Mouse (Mus musculus): ENCODE data around the gene Herc1.
"Not testable (repeated sequence)": the region's sequence is repeated elsewhere in the genome, so short reads cannot be mapped to it uniquely, and the experiment has no call there.

Gene Herc1

DNA sequence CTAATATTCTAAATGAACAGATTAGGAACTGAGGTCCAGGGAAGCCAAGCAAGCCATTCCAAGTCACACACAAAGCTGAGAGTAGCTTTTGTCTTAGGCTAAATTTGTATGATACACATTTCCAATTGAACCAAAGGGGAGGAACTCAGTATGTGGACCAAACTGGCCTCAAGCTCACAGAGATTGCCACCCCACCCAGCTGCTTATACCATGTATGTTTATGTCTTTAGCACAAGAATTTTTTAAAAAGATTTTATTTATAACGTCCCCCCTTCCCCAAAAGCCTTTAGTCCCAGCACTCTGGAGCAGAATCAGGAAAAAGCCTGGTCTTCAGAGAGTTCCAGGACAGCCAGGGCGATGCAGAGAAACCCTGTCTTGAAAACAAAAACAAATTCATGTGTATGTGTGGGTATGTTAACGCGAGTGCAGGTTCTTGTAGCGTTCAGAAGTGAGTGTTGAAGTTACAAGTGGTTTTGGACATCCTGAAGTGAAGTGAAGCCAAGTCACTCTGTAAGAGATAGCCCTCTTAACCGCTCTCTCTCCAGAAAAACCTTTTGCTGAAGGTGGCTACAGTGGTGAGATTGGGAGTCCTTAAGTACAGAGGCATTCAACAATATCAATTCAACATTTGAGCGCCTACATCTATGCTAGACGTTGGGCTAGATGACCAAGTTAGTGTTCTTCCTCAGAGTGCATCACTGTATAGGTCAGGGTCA lies 948 bp upstream of the Herc1 start:
- DNase-seq (ENCODE audit: low spot score in 2 of 2): no peak

DNA sequence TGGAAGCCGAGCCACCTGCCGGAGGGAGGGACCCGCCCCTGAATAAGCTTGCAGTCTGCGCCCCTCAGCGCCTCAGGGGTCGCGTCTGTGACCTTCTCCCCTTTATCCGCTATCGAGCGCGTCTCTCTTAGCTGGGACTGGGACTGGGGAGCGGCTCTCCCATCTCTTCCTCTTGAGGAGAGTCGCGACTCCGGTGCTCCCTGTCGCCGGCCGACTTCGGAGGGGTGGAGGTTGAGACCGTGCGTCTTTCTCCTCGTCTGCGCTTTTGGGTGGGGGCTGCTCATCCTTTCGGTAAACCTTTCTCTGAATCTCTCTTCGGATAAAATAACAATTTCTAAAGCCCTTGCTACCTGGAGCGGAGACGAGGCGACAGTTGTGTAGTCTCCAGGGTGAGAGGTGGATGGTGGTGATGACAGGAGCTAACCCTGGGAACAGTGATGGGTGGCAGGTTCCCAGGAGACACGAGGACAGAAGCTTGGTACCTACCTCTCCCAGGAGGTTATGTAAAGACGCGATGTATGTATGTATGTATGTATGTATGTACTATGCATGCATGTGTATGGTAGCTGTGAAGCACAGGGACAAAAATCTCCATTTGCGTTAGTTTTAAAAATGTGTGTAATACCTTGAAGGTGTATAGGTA lies 659 bp downstream of the Herc1 start:
- DNase-seq (ENCODE audit: low spot score in 2 of 2): peak in 1 of 2 experiments; percentile 16

DNA sequence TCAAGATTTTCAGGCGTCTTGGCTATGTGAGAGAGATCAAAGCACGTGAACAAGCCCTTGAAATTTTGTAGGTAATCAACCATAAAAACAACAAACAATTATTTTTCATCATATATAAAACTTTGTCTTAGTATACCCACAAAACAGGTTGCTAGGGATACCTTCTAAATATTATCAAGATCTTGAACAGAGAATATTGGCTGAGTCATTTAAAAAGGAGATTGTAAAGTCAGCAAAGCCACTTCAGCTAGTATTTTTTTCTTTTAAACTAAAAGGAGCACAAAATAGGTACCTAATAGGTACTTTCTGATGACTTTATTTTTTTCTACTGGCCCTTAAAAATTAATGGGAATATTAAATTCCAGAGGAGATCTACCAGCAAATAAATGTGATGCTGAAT lies 2.5 kb downstream of the Herc1 start:
- DNase-seq (ENCODE audit: low spot score in 2 of 2): no peak

DNA sequence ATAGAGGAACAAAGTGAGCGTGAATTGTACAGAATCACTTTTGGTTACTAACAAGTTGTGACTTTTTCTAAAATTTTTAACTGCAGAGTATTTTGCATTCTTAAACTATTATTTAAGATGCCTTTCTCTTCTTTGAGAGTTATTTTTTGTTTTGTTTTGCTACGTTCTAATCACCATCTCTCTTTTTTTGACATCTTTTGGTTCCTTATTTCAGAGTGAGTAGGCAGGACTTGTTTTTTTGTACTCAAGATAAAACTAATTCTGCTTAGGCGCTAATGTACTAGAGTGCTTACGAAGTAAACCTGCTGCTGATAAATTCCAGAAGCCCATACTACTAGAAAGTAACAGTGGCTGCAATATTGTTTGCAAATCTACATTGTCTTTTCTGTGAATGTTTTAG lies 8.9 kb downstream of the Herc1 start:
- no peak for DNase-seq (ENCODE audit: low spot score in 2 of 2)

DNA sequence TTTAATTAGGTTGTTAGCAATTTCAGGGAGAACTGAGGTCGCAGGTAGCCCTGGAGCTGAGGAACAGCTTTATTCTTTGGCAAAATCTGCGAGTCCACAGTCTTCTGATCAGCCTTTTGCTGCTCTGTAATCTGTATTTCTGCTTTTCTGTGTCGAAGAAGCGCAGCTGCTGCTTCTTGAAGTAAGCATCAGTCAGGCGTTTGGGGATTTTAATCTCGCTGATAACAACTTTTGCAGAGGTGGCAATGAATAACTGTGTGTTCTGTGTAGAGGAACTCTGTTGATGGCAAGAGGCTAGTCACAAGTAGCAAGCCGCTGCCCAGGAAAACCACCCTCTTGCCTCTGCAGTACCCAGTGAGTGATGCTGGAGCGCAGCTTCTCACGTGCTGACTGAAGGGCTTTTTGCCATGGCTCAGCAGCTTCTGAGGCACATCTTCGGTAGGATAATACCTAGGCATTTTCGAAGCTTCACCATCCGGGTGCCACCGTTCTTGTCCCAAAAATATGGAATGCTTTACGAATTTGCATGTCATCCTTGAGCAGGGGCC lies 10.0 kb downstream of the Herc1 start:
- no peak for DNase-seq (ENCODE audit: low spot score in 2 of 2)

DNA sequence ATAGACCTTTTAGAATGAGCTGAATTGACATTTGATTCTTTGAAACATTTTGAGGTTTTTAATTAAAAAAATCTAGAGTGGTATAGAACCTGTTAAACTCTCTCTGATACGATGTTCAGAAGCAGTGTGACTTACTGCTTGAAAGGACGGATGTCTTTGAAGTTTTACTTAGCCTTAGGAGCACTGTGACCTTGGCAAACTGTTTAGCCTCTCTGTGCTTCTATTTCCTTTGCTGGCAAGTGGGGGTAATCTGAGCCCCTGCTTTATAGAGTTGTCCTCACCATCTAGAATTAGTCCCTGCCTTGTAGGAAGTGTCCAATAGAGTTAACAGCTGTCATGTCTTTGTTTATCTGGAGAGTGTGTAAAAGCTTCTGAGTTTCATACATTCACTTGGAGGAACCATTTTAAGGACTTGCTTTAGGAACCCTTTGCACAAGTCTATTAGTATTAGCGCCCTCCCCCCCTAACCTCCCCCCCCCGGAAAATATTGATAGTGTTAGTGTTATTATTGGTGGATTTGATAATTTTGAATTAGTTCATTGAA lies 18.7 kb downstream of the Herc1 start:
- no peak for DNase-seq (ENCODE audit: low spot score in 2 of 2)

DNA sequence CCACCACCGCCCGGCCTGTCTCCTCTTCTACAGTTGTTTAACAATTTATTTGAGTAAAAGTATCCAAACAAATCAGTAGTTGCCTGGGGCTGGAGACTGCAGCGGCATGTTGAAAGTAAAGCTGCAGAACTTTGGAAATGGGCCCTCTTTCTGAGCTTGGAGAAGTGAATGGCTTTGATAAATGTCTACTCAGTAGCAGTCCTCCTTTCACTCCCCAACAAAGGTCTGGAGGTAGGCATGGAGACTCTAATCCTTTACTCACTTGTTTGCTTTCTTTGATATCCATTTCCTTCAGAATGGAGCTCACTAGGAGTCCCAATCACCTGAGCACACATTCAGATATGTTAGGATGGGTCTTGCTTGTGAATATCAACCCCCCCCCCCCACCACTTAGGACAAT lies 20.1 kb downstream of the Herc1 start:
- no peak for DNase-seq (ENCODE audit: low spot score in 2 of 2)

DNA sequence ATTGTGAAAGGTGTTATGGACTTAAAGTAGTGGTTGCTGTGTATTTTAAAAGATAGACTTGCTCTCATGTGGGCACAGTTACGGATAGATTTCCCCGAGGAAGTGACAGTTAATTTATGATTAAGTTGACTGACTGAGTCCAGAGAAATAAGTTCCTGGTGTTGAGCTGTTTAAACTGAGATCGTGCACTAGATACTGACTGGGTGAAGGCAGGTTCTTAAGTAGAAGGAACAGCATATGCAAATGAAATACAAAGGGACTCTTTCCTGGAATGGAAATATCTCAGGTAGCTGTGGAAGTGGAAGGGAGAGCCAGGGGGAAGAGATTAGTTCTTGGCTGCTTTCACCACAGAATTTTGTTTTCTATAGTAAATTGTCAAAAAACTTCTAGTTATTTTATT lies 20.6 kb downstream of the Herc1 start:
- DNase-seq (ENCODE audit: low spot score in 2 of 2): no peak

DNA sequence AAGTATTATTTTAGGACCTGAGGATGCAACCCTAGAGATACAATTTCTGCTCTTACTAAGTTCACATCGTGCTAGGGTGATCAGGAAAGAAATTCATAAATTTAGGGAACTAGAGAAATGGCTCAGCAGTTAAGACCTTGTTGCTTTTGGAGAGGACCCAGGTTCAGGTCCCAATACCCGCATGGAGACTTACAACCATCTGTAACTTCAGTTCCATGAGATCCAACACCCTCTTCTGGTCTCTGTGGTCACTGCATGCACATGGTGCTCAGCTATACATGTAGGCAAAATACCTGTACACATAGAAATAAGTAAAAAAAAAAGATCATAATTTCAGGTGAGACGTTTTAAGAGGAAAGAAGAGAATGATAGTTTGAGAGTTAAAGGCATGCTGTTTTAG lies 23.2 kb downstream of the Herc1 start:
- no peak for DNase-seq (ENCODE audit: low spot score in 2 of 2)

DNA sequence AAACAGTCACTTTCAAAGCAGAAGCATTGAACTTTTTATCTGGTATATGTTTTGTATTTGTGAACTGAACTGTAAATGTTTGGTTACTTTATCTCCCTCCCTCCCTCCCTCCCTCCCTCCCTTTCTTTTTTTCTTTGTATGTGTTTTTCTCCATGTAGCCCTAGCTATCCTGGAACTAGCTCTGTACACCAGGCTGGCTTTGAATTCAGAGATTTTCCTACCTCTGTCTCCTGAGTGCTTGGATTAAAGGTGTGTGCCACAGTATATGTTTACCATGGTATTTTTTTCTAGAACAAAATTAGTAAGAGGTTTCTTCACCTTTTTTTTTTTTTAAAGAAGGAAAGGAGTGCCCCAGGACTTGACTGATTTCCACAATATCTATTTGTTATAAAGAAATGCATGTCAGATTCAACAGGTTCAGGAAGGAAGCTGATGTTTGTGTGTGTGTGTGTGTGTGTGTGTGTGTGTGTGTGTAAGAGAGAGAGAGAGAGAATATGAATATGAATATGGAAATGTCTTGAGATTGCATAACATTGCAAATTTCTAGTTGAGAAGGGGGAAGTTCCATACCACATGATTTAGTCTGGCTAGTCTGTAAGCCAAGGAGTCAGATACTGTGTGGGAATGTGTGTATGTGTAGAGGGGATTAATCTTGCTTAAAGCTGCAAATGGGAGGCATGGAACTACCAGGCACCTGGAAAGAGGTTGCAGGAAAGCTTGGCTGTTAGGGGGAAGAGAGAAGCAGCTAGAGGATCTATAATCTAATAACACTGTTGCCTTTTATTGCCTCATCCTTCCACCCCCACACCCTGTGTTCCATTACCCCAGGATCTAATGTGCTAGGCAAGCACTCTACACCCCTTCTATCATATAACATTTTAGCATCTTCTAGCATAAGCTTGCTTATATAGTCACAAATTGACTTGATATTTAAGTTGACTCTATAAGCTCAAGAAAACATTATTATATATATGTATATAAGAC lies 24.5 kb downstream of the Herc1 start:
- DNase-seq (ENCODE audit: low spot score in 2 of 2): no peak

DNA sequence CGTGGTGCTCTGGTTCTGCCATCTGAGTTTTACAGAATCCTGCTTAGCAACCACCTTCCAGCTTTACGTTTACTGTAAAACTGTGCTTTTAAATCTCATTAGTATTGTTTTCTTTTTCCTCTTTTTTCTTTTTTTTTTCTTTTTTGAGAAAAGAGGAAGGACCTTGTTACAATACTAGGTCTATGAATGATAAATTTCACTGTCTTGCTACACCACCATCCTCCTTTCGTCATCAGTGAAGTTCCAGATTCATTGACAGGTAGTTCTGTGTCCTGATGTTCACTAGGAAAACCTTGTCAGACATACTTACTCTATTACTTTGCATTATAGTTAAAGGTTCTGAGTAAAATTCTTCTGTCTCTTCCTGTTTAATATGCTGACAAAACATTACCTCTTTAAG lies 33.2 kb downstream of the Herc1 start:
- DNase-seq (ENCODE audit: low spot score in 2 of 2): no peak

DNA sequence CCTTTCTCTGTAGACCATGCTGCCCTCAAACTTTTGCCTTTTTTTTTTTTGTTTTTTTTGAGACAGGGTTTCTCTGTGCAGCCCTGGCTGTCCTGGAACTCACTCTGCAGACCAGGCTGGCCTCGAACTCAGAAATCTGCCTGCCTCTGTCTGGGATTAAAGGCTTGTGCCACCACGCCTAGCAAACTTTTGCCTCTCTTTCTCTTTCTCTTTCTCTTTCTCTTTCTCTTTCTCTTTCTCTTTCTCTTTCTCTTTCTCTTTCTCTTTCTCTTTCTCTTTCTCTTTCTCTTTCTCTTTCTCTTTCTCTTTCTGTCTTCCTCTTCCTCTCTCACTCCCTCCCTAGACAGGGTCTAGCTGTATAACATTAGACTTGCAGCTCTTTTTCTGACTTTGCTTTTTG lies 40.1 kb downstream of the Herc1 start:
- DNase-seq (ENCODE audit: low spot score in 2 of 2): not testable (repeated sequence)

DNA sequence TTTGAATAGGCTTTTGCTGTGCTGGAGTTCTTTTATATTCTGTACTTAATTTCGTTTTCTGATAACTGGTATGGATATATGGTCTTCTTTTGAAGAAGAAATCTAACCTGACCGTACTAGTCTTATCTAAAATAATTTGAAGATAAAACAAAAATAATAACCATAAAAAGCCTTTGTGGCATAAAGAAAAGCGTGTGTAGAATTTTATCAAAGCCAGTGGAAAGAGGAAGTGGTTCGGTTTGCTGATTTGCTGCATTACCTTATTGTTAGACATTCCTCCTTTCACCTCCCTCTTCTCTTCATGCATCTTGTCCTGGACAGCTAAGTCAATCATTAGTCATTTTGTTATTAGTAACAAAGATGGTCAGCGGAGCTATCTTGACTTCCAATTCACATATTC lies 43.1 kb downstream of the Herc1 start:
- no peak for DNase-seq (ENCODE audit: low spot score in 2 of 2)

DNA sequence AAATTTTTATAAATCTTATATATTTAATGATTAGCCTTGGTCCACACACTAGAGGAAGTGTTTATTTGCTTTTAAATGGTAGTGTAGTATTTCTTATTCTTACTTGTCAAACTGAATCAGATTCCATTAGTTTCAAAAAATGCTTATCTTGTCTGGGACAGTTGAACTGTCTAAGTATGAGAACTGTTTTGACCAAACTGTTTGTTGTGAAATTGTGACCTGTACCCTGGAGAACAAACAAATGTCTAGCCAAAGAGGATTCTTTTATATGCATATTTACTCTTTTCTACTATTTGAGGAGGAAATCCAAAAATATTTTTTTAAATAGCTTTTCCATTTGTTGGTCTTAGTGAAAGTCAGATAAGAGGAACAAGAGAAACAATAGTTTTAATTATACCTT lies 73.2 kb downstream of the Herc1 start:
- no peak for DNase-seq (ENCODE audit: low spot score in 2 of 2)

DNA sequence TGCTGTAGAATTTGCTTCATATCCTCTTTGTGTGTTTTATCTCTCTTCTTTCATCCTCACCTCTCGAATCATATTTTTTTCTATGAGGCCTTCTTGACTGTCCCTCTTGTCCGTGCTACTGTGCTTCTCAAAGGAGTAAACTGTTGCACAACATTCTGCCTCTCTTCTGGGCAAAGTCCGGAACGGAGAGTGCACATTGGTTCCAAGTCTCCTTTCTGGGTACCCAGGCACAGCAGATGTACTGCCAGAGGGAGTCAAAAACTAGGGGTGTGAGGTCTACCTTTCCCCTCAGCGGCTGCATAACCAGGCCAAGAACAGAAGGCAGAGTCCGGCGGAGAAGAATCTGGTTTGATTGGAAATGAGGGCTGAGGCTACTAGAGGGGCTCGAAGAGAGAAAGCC lies 89.8 kb downstream of the Herc1 start:
- DNase-seq (ENCODE audit: low spot score in 2 of 2): no peak

DNA sequence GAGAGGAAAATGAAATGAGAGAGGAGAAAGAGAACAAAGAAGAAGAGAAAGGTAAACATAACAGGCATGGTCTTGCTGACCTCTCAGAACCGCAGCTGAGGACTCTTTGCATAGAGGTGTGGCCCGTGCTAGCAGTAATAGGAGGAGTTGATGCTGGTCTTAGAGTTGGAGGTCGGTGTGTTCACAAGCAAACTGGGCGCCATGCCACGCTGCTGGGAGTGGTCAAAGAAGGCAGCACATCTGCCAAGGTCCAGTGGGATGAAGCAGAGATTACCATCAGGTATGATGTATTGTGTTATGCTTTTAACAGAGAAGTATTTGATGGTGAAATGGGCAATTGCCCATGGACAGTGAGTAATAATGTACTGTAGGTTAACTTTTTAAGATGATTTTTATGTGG lies 98.0 kb downstream of the Herc1 start:
- no peak for DNase-seq (ENCODE audit: low spot score in 2 of 2)

DNA sequence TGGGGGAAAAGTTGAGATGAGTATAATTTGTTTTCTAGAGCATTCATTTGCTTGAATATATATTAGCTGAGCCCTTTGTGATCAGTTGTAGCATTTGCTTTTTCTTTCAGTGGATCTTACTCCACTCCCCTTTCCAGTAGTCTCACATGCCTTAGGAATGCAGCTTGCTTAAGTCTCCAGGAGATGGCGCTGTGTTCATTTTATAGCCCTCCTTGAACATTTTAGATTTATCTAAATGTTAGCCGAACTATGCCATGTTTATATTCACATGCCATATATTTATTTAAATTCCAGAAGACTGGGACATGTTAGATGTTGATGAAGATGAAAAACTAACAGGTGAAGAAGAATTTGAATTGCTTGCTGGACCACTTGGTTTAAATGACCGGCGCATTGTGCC lies 114.8 kb downstream of the Herc1 start:
- no peak for DNase-seq (ENCODE audit: low spot score in 2 of 2)

DNA sequence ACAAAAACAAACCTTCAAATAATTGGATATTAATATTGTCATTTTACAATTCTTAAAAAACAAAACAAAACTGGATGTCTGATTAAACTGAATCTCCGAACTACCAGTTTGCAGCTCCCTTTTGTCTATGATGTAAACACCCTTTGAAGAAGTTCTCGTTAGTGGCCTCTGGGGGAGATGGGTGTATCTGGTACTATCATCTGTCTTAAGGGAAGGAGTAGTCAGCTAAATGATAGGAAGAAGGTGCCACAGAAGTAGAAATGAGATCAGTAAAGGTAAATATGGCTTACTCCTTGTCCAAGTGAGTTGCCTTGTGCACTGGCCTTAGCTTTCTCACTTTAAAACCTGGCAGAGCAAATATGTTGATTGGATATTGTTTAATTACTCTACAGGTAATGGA lies 127.5 kb downstream of the Herc1 start:
- DNase-seq (ENCODE audit: low spot score in 2 of 2): no peak

DNA sequence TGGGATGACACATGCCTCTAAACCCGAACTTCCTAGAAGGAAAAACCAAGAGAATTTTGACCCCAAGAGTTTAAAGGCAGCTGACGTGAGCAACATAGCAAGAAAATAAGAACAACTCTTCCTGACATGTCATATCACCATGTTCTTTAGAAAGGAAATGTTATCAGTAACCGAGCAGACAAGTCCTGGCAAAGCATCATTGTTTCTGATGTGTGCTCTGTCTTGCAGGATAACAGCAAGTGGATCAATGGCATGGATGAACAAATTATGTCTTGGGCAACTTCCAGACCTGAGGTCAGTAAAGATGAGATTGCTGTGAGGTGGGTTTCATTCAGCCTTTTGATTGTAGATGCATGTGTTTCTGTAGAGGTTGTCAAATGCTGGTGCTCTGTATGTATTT lies 133.2 kb downstream of the Herc1 start:
- no peak for DNase-seq (ENCODE audit: low spot score in 2 of 2)

DNA sequence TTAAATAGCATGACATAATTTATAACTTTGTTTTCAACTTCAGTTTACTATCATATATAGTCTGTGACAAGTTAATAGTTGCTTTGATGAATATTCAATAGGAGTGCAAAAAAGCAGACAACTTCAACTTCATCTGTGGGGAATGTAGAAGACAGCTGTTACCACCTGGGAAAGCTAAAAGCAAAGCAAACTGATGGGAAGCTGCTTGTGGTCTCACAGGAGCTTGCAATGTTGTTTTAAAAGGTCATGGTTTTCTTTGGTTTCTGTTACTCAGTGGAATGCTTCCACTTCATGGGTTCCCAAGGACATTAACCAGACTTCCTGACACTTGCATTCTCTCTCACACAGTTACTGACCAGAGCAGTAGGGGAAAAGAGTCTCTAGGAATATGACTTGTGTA lies 138.5 kb downstream of the Herc1 start:
- no peak for DNase-seq (ENCODE audit: low spot score in 2 of 2)

DNA sequence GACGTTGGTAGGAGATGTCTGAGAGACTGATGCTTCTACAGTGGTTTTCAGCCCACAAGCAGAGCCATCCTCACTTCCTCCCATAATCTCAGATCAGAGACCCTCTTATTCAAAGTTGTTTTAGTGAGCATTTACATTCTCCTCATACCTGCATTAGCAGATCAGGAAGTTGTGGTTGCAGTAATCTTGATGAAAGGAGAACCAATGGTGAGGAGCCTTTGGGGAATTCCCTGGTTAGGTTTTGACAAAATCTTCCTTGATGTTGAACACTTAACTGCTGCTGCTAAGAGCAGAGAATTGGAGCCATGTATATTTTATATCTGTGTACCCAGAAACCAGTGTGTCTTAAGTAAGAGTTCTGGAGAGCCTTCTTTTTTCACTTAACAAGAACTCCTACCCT lies 142.1 kb downstream of the Herc1 start:
- DNase-seq (ENCODE audit: low spot score in 2 of 2): no peak

DNA sequence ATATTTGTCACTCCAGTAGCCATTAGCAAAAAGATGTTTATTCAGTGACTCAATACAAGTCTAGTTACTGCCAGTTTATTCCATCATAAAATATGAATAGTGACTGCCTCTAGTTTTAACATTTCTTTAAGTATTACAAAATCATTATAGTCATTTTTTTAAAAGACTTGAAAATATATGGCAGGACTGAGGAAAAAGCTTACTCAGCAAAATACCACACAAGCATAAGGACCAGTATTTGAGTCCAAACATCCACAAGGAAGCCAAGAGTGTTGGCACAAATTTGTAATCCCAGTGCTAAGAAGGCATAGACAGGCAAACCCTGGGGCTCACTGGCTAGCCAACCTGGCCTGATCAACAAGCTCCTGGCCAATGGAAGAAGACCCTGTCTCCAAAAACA lies 143.7 kb downstream of the Herc1 start:
- no peak for DNase-seq (ENCODE audit: low spot score in 2 of 2)
